Mouse (Mus musculus) stomach, postnatal 0 days (tissue): ENCODE measurements around the gene Fdxr.

Experiments
- CTCF ChIP-seq: IDR thresholded peaks from 2 replicates; pipeline ENCODE4 v1.5.1; 2016; ENCODE audit warnings: antibody characterized with exemption, low read depth, mild to moderate bottlenecking, moderate library complexity
- EP300 ChIP-seq: optimal IDR thresholded peaks from 2 replicates; pipeline ENCODE3; 2016; ENCODE audit warnings: antibody characterized with exemption

- no peak for TF ChIP-seq CTCF
- TF ChIP-seq EP300: no peak
Measured at GRCm38 (mm10) chr11:115318245-115319027, 41.6 kb upstream of the Fdxr start.
